Mouse (Mus musculus) spleen, postnatal 14 days (tissue): Measurements from ENCODE around the gene Ccl6.

Experiments used
- DNase-seq, 2 experiments: peaks; one replicate each; pipeline ENCODE4 v3.0.0; 2021 to 2022; ENCODE audit warnings: low spot score in 2 of 2

The Ccl6 gene

GRCm38 (mm10) chr11:83595669-83596455, 3.0 kb upstream of the Ccl6 start:
- no peak for DNase-seq

- no peak for DNase-seq
These were observed 566 bp upstream of the Ccl6 start for GRCm38 (mm10) chr11:83593453-83593852.

DNA sequence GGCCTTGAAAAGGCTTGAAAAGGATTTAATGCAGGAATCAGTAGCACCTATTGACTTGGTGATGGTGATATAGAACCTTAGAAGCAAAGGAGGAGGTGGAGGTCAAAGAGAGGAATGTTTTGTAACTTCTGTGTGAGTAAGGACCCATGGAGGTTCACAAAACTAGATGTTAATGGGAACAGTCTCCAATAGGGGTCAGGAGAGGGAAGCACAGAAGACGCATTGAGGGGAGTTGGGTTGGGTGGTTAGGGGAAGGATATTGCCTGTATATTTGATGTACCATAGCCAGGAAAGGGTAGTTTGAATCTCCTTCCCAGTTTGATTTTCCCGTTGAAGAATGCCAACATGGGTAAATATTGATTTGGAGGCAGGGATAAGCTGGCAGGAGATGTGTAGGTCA, 8.7 kb downstream of the Ccl6 start:
- DNase-seq = no peak

DNA sequence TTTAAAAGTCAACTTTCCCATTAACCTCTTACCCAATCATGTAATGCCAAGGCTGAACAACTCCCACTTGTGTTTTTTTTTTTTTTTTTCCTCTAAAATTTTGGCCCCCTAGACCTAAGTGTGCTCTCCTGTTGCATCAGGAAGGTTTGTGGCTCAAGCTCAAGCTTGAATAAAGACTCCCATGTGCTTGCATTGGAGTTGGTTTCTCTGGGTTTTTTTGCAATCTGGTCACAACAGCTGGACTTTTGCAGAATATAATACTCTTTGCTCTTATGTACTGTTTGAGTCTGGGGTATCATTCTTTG, 9.5 kb downstream of the Ccl6 start:
- no peak for DNase-seq

- no peak for DNase-seq
These were observed 10.0 kb downstream of the Ccl6 start for GRCm38 (mm10) chr11:83582626-83583449.

DNA sequence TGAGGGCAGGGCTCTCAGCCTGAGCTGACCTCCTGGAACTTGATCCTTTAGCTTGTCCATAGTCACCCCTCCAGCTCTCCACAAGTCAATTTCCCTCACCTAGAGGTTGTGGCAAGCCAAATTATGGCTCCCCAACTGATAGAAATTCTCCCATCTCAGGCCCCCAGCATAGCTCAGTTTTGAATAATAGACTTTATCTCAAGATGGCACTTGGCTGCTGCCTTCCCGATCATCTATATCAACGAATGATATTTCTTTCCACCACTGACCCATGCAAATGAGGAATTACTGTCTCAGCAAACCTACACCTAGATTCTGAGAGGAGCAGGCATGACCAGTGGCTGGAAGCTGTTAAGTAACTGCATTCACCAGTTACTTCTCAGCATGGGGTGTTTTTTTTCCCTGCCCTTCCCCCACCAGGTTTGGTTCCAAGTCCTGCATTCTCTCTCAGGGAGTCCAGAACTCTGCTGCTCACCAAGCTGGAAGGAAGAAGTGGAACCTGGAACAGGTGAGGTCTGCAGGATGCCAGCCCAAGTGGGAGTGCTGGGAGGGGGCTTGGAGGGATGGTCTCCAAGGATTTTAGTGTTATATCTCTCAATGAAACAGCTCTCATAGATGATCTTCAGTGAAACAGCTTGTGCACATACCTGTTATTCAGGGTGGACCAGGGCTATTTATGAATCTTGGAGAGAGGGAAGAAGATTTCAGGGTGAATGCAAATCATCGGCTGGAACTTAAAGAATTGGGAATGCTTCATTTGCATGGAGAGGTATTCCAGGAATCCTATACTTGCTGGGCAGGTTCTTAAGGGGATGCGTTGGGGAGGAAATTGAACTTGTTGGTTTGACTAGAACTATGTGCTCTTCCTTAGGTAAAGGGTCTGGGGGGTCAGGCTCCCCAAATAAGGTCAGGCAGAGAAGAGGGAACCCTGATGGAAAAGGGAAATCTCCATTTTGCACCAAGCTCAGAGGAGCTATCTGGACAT, 11.0 kb downstream of the Ccl6 start:
- DNase-seq = no peak

GRCm38 (mm10) chr11:83580699-83581232, 12.1 kb downstream of the Ccl6 start:
- DNase-seq = no peak

DNA sequence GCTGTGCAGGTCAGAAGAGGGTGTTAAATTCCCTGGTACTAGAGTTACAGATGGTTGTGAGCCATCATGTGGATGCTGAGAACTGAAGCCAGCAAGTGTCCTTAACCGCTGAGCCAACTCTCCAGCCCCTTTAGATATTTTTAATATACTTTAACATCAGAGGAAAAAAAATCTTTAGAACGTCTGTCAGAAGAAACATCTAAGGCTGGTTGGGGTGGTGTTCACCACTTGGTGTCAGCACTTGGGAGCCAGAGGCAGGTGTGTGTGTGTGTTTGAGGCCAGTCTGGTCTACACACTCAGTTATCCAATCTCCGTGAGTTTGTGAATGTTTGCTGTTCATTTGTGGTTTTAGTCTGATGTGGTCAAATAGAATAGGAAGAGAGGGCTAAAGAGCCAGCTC, 13.9 kb downstream of the Ccl6 start:
- no peak for DNase-seq

- DNase-seq = no peak
These were observed 14.6 kb downstream of the Ccl6 start, which contains the start of gene Ccl9 for GRCm38 (mm10) chr11:83578186-83578760. Gene Ccl9, minus strand, starts transcription at chr11:83578636.

GRCm38 (mm10) chr11:83576927-83577555, 15.8 kb downstream of the Ccl6 start:
- DNase-seq = no peak

DNA sequence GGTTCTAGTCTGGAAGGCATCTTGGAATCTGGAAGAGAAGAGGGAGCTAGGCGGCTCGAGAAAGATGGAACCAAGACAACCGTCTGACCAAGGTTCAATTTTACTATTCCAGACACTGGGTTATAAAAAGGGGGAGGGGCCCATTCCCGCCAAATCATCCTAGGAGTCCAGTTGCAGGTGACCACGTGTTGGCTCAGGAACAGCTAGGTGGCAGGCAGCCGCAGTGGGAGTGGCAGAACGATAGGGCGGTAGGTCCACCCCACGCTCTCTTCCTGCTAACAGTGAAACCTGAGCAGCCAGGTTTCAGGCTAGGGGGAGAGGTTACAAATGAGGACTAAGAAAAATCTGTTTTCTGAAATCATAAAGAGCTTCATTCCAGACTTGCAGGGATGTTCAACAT, 20.1 kb downstream of the Ccl6 start:
- DNase-seq = no peak

- no peak for DNase-seq
These were observed 20.7 kb downstream of the Ccl6 start for GRCm38 (mm10) chr11:83572223-83572622.

GRCm38 (mm10) chr11:83570189-83570588, 22.7 kb downstream of the Ccl6 start:
- no peak for DNase-seq

GRCm38 (mm10) chr11:83569249-83569648, 23.6 kb downstream of the Ccl6 start:
- no peak for DNase-seq

DNA sequence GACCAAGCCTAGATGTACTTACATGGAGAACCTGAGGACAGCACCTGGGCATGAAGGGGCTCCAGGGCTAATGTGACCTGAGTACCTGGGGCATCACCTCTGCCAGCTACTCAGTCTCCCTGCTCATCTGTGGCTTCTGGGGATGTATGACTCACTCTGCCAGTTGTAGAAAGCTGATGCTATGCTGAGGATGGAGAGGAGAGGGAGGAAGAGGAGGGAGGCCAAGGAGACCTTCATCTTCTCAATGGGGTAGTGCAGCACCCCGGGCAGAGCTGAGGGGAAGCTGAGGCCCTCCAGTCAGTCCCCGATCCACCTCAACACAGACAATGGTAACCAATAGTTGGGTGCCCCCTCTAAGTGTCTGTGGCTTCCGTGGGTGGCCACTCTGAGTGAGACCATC, 24.1 kb downstream of the Ccl6 start:
- DNase-seq = no peak

DNA sequence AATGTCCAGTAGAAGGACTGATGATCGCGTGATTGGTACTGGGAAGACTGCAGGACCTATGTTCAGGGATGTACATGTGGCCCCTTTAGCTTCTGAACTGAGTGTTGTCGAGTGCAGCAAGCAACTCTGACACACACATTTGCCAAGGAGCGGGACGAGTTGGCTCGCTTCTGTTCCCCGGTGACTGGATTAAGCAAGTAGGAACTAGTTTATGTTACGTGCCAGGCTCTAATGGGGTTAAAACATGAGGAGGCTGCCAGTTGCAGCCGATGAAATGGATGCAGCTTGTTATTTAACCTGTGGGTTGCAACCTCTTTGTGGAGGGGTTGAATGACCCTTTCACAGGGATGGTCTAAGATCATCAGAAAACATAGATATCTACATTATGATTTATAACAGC, 24.8 kb downstream of the Ccl6 start:
- no peak for DNase-seq

GRCm38 (mm10) chr11:83567311-83567710, 25.6 kb downstream of the Ccl6 start:
- DNase-seq = no peak

DNA sequence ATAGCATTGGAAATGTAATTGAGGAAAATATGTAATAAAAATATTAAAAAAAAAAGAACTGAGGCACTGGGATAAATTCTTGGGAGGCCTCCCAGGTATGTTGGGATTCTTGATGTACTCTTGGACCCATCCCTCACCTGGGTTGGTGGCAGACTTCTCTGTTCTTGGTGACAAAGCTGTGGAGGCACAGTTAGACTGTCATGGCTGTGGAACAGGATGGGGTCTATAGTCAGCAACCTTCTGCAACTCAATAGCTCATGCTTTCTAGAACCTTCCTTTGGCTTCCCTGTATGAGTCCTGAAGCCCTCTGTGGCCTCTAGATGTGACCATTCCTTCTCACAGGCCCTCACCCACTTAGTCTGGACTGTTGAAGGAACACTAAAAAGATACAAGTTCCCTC, 26.3 kb downstream of the Ccl6 start:
- no peak for DNase-seq

GRCm38 (mm10) chr11:83563754-83564153, 29.1 kb downstream of the Ccl6 start:
- DNase-seq = no peak

GRCm38 (mm10) chr11:83562311-83562887, 30.5 kb downstream of the Ccl6 start:
- no peak for DNase-seq

DNA sequence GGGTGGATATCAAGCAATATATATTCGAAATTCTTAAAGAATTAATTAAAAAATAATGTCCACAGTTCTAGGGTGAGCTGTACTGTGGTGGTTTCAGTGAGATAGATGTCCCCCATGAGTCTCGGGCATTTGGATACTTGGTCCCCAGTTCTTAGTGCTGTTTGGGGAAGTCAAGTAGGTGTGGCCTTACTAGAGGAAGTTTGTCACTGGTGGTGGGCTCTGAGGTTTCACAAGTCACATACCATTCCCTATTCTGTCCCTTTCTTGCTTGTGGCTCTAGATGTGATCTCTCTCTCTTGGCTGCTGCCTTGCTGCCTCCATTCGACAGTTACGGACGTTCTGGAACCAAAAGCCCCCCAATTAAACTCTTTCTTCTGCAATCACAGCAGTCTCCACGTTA, 32.5 kb downstream of the Ccl6 start:
- no peak for DNase-seq
